Comparison of ENCODE assay signal across 25 mouse cellular contexts in genomic region chr15:100632323-100632722, GRCm38 (mm10). TPM values are rescaled to one million over a fixed set of nuclear protein-coding genes. Genes with fewer than 3 reads are reported as not detected.
A peak's percentile ranks its signal among the peaks of the same experiment; 100 is the strongest.
DNase-seq lines count a peak whose midpoint lies in the region; ATAC-seq and TF ChIP-seq lines count a peak whose summit lies in the region.
"Had no signal": no experiment of that assay in that cellular context is flagged by ENCODE, and none has a peak within 500 bp of the region (broad histone marks: within the 10 kb centered on the region; RNA-seq: fewer than 3 reads in every experiment).

No protein-coding gene starts in this region.

- peak; percentile 47 for DNase-seq in adrenal gland, adult 2 months
- no peak for DNase-seq in adrenal gland, adult 18-20 months (ENCODE audit: low spot score in 2 of 2)
- DNase-seq in liver, postnatal 0 days, result no peak
- no peak for DNase-seq in liver, embryonic 11.5 days (ENCODE audit: low spot score)
- no peak for DNase-seq in left cerebral cortex, adult 11 months (ENCODE audit: low spot score)
- no peak for DNase-seq in limb, embryonic 10.5 days (ENCODE audit: low spot score)
- DNase-seq: adrenal gland, postnatal 10 days; cerebellum, adult 11 months; cerebellum, adult 9-10 months; cerebellum, postnatal 36 days; gastrocnemius, postnatal 10 days; heart, postnatal 36 days; kidney, adult 11 months; kidney, postnatal 36 days; lung, postnatal 10 days; thymus, postnatal 4 days had no signal

- H3K4me3 ChIP-seq in liver, postnatal 0 days (ENCODE audit: low read depth, low read length), result no peak overlapping the region
- H3K4me3 ChIP-seq in liver, embryonic 11.5 days (ENCODE audit: low read depth, low read length), result no peak overlapping the region
- H3K4me3 ChIP-seq in intestine, postnatal 0 days (ENCODE audit: low read depth, low read length), result no peak overlapping the region
- no peak overlapping the region for H3K4me3 ChIP-seq in limb, embryonic 10.5 days
- H3K4me3 ChIP-seq: forebrain, embryonic 13.5 days; hindbrain, embryonic 12.5 days; limb, embryonic 13.5 days; liver, embryonic 15.5 days; midbrain, embryonic 13.5 days had no signal

- H3K27me3 ChIP-seq in liver, postnatal 0 days (ENCODE audit: insufficient read depth, low read length), result peaks cover 16% of the 10 kb centered on the region
- peaks cover 31% of the 10 kb centered on the region for H3K27me3 ChIP-seq in liver, embryonic 11.5 days (replicated peaks; ENCODE audit: control insufficient read depth, insufficient read depth, low read length)
- peaks cover 6% of the 10 kb centered on the region; the same call in 1 of the 2 replicates for H3K27me3 ChIP-seq in intestine, postnatal 0 days (replicated peaks; ENCODE audit: control insufficient read depth, insufficient read depth, low read length)
- H3K27me3 ChIP-seq in limb, embryonic 10.5 days (ENCODE audit: low read depth, poor library complexity, severe bottlenecking), result peaks cover 49% of the 10 kb centered on the region

- TF ChIP-seq CTCF in liver, postnatal 0 days (IDR thresholded peaks at IDR 0.05; ENCODE audit: low read depth), result no peak
- no peak for TF ChIP-seq CTCF in intestine, postnatal 0 days (IDR thresholded peaks at IDR 0.05; ENCODE audit: low read depth)

- peak overlapping the region; percentile 75 for H3K27ac ChIP-seq in liver, postnatal 0 days (ENCODE audit: low read depth)
- no peak overlapping the region for H3K27ac ChIP-seq in liver, embryonic 11.5 days (ENCODE audit: low read depth, low read length)
- peak overlapping the region; percentile 35; the same call in 1 of the 2 replicates for H3K27ac ChIP-seq in intestine, postnatal 0 days (ENCODE audit: low read depth, low read length)
- no peak overlapping the region for H3K27ac ChIP-seq in limb, embryonic 10.5 days
- H3K27ac ChIP-seq: forebrain, embryonic 13.5 days; hindbrain, embryonic 12.5 days; hindbrain, postnatal 0 days; limb, embryonic 13.5 days; liver, embryonic 15.5 days; macrophage; midbrain, embryonic 13.5 days had no signal

- TF ChIP-seq EP300 in liver, postnatal 0 days (IDR thresholded peaks at IDR 0.05; ENCODE audit: low read depth), result no peak

- no peak overlapping the region for H3K9ac ChIP-seq in liver, postnatal 0 days (replicated peaks)
- H3K9ac ChIP-seq in liver, embryonic 11.5 days (ENCODE audit: low read depth, low read length), result no peak overlapping the region
- H3K9ac ChIP-seq in intestine, postnatal 0 days (ENCODE audit: low read depth, low read length), result no peak overlapping the region
- H3K9ac ChIP-seq: forebrain, embryonic 13.5 days; hindbrain, embryonic 12.5 days; limb, embryonic 13.5 days; liver, embryonic 15.5 days; midbrain, embryonic 13.5 days had no signal

- H3K4me2 ChIP-seq in liver, postnatal 0 days (ENCODE audit: low read depth, low read length), result no peak overlapping the region
- H3K4me2 ChIP-seq in liver, embryonic 11.5 days, result no peak overlapping the region
- H3K4me2 ChIP-seq in intestine, postnatal 0 days (replicated peaks; ENCODE audit: low read depth), result no peak overlapping the region
- H3K4me2 ChIP-seq: forebrain, embryonic 13.5 days; heart, embryonic 11.5 days; hindbrain, embryonic 12.5 days; limb, embryonic 13.5 days; liver, embryonic 15.5 days; midbrain, embryonic 13.5 days had no signal

- H3K4me1 ChIP-seq in liver, postnatal 0 days (ENCODE audit: insufficient read depth), result peaks cover 43% of the 10 kb centered on the region
- H3K4me1 ChIP-seq in liver, embryonic 11.5 days (replicated peaks; ENCODE audit: control insufficient read depth, insufficient read depth, low read length), result peaks cover 35% of the 10 kb centered on the region
- H3K4me1 ChIP-seq in intestine, postnatal 0 days (replicated peaks; ENCODE audit: control insufficient read depth, insufficient read depth, low read length), result peaks cover 6% of the 10 kb centered on the region
- peaks cover 23% of the 10 kb centered on the region for H3K4me1 ChIP-seq in limb, embryonic 10.5 days

- H3K36me3 ChIP-seq in liver, postnatal 0 days (replicated peaks; ENCODE audit: insufficient read depth, low read length), result no peaks in the 10 kb centered on the region
- no peaks in the 10 kb centered on the region for H3K36me3 ChIP-seq in liver, embryonic 11.5 days (ENCODE audit: control insufficient read depth, insufficient read depth, low read length)
- H3K36me3 ChIP-seq in intestine, postnatal 0 days (ENCODE audit: control insufficient read depth, insufficient read depth), result peaks cover 6% of the 10 kb centered on the region; the same call in 1 of the 2 replicates
- H3K36me3 ChIP-seq in limb, embryonic 10.5 days, result no peaks in the 10 kb centered on the region
- H3K36me3 ChIP-seq: hindbrain, embryonic 12.5 days; limb, embryonic 13.5 days; liver, embryonic 15.5 days; midbrain, embryonic 13.5 days had no signal

- 44% methylated on average over 5 of the region's 5 CpGs for WGBS in liver, postnatal 0 days (ENCODE audit: insufficient replicate concordance)
- 65% methylated on average over 5 of the region's 5 CpGs for WGBS in liver, embryonic 11.5 days
- WGBS in intestine, postnatal 0 days, result 44% methylated on average over 5 of the region's 5 CpGs
- WGBS in limb, embryonic 10.5 days, result 86% methylated on average over 5 of the region's 5 CpGs

- H3K9me3 ChIP-seq in liver, postnatal 0 days (ENCODE audit: low read length), result no peaks in the 10 kb centered on the region
- no peaks in the 10 kb centered on the region for H3K9me3 ChIP-seq in liver, embryonic 11.5 days (ENCODE audit: control insufficient read depth, low read length)
- no peaks in the 10 kb centered on the region for H3K9me3 ChIP-seq in intestine, postnatal 0 days (ENCODE audit: control insufficient read depth)
- H3K9me3 ChIP-seq in limb, embryonic 10.5 days (replicated peaks), result no peaks in the 10 kb centered on the region
- H3K9me3 ChIP-seq: forebrain, embryonic 13.5 days; hindbrain, embryonic 12.5 days; limb, embryonic 13.5 days; liver, embryonic 15.5 days; midbrain, embryonic 13.5 days had no signal

- ATAC-seq in liver, postnatal 0 days, result peak; percentile 42
- no peak for ATAC-seq in liver, embryonic 11.5 days (replicated peaks; ENCODE audit: low FRiP score)
- peak; percentile 51 for ATAC-seq in intestine, postnatal 0 days
- ATAC-seq: forebrain, embryonic 13.5 days; hindbrain, postnatal 0 days; midbrain, embryonic 13.5 days had no signal

RNA-seq across cellular contexts. Expression of gene Smagp, which starts 4.4 kb away (rescaled TPM):
- total RNA-seq in adrenal gland, adult 2 months (2021), result 10 to 100 TPM; 41.7 to 44.2 TPM
- polyA plus RNA-seq in adrenal gland, adult 2 months (2012; rRNA removed), result 35.1 and 40.6 TPM in 2 replicates
- total RNA-seq in adrenal gland, adult 18-20 months (2021), result 10 to 100 TPM; 41.3 to 51.6 TPM
- polyA plus RNA-seq in liver, postnatal 0 days (2015; fragmentation: Nextera tagmentation; extraction: Ambion mirVana), result 21.7 and 24.8 TPM in 2 replicates
- 14.1 and 15.6 TPM in 2 replicates for polyA plus RNA-seq in liver, embryonic 11.5 days (2014; fragmentation: Nextera tagmentation; extraction: Ambion mirVana)
- polyA plus RNA-seq in intestine, postnatal 0 days (2015; fragmentation: Nextera tagmentation; extraction: Ambion mirVana), result 77.1 and 88.6 TPM in 2 replicates
- polyA plus RNA-seq in limb, embryonic 10.5 days (2016; fragmentation: Nextera tagmentation; extraction: Ambion mirVana), result 5.0 and 6.7 TPM in 2 replicates

RNA-seq across cellular contexts. Expression of gene Dazap2, which starts 17.2 kb away (rescaled TPM):
- total RNA-seq in adrenal gland, adult 2 months (2021), result 100 to 1,000 TPM; 211 to 277 TPM
- 887 and 1,091 TPM in 2 replicates for polyA plus RNA-seq in adrenal gland, adult 2 months (2012; rRNA removed)
- 100 to 1,000 TPM; 169 to 241 TPM for total RNA-seq in adrenal gland, adult 18-20 months (2021)
- polyA plus RNA-seq in liver, postnatal 0 days (2015; fragmentation: Nextera tagmentation; extraction: Ambion mirVana), result 145 and 146 TPM in 2 replicates
- polyA plus RNA-seq in liver, embryonic 11.5 days (2014; fragmentation: Nextera tagmentation; extraction: Ambion mirVana), result 256 and 274 TPM in 2 replicates
- polyA plus RNA-seq in intestine, postnatal 0 days (2015; fragmentation: Nextera tagmentation; extraction: Ambion mirVana), result 354 and 373 TPM in 2 replicates
- 189 and 195 TPM in 2 replicates for polyA plus RNA-seq in limb, embryonic 10.5 days (2016; fragmentation: Nextera tagmentation; extraction: Ambion mirVana)

RNA-seq across cellular contexts. Expression of gene Pou6f1, which starts 32.5 kb away (rescaled TPM):
- total RNA-seq in adrenal gland, adult 2 months (2021), result 10 to 100 TPM; 14.4 to 18.3 TPM
- 25.1 and 32.5 TPM in 2 replicates for polyA plus RNA-seq in adrenal gland, adult 2 months (2012; rRNA removed)
- total RNA-seq in adrenal gland, adult 18-20 months (2021), result 10 to 100 TPM; 13.1 to 16.4 TPM
- polyA plus RNA-seq in liver, postnatal 0 days (2015; fragmentation: Nextera tagmentation; extraction: Ambion mirVana), result 0.74 and 0.79 TPM in 2 replicates
- 0.92 and 1.2 TPM in 2 replicates for polyA plus RNA-seq in liver, embryonic 11.5 days (2014; fragmentation: Nextera tagmentation; extraction: Ambion mirVana)
- polyA plus RNA-seq in intestine, postnatal 0 days (2015; fragmentation: Nextera tagmentation; extraction: Ambion mirVana), result 3.0 and 4.3 TPM in 2 replicates
- 1.1 and 2.9 TPM in 2 replicates for polyA plus RNA-seq in limb, embryonic 10.5 days (2016; fragmentation: Nextera tagmentation; extraction: Ambion mirVana)

RNA-seq across cellular contexts. Expression of gene Bin2, which starts 37.0 kb away (rescaled TPM):
- 1 to 10 TPM; 3.1 to 4.2 TPM for total RNA-seq in adrenal gland, adult 2 months (2021)
- 2.8 and 3.7 TPM in 2 replicates for polyA plus RNA-seq in adrenal gland, adult 2 months (2012; rRNA removed)
- 1 to 10 TPM; 1.8 to 4.3 TPM for total RNA-seq in adrenal gland, adult 18-20 months (2021)
- 16.2 and 20.3 TPM in 2 replicates for polyA plus RNA-seq in liver, postnatal 0 days (2015; fragmentation: Nextera tagmentation; extraction: Ambion mirVana)
- 56.6 and 62.1 TPM in 2 replicates for polyA plus RNA-seq in liver, embryonic 11.5 days (2014; fragmentation: Nextera tagmentation; extraction: Ambion mirVana)
- polyA plus RNA-seq in intestine, postnatal 0 days (2015; fragmentation: Nextera tagmentation; extraction: Ambion mirVana), result 5.8 and 7.3 TPM in 2 replicates
- 2.6 and 3.5 TPM in 2 replicates for polyA plus RNA-seq in limb, embryonic 10.5 days (2016; fragmentation: Nextera tagmentation; extraction: Ambion mirVana)

RNA-seq across cellular contexts. Expression of gene Cela1, which starts 55.4 kb away (rescaled TPM):
- total RNA-seq in adrenal gland, adult 2 months (2021), result 10 to 100 TPM; 54.0 to 86.4 TPM
- polyA plus RNA-seq in adrenal gland, adult 2 months (2012; rRNA removed), result 83.5 and 83.8 TPM in 2 replicates
- 10 to 100 TPM; 46.7 to 87.1 TPM for total RNA-seq in adrenal gland, adult 18-20 months (2021)
- polyA plus RNA-seq in liver, postnatal 0 days (2015; fragmentation: Nextera tagmentation; extraction: Ambion mirVana), result 29.5 and 31.5 TPM in 2 replicates
- 10.5 and 13.7 TPM in 2 replicates for polyA plus RNA-seq in liver, embryonic 11.5 days (2014; fragmentation: Nextera tagmentation; extraction: Ambion mirVana)
- polyA plus RNA-seq in intestine, postnatal 0 days (2015; fragmentation: Nextera tagmentation; extraction: Ambion mirVana), result 37.2 and 41.1 TPM in 2 replicates
- polyA plus RNA-seq in limb, embryonic 10.5 days (2016; fragmentation: Nextera tagmentation; extraction: Ambion mirVana), result 0.74 and 1.7 TPM in 2 replicates

Comparison
In these comparisons a context has a peak if more than half of its experiments do, and no peak if none do; other contexts are left out.
1. H3K27ac ChIP-seq: peak in liver, postnatal 0 days (single experiment) and intestine, postnatal 0 days (single experiment); none in liver, embryonic 11.5 days (single experiment) and limb, embryonic 10.5 days (single experiment).